Mouse (Mus musculus): ENCODE results near the gene Fbxl4. TPM values are rescaled to one million over a fixed set of nuclear protein-coding genes. Genes with fewer than 3 reads are reported as not detected.
A peak's percentile ranks its signal among the peaks of the same experiment; 100 is the strongest.
"Not testable (repeated sequence)": the region's sequence is repeated elsewhere in the genome, so short reads cannot be mapped to it uniquely, and the experiment has no call there.

Fbxl4 gene
- polyA plus RNA-seq (2015; fragmentation: Nextera tagmentation; extraction: Ambion mirVana) = 13.2 and 13.5 TPM in 2 replicates

GRCm38 (mm10) chr4:22357266-22357930, at the start of gene Fbxl4:
TSS of gene Fbxl4 (plus strand) at chr4:22357543.
- Histone ChIP-seq H3K9me3 (0 out of 2 replicates have a peak, but pooled peaks cover 5% of the 10 kb centered on the region), H3K4me3 (peak within 1 kb of the TSS; percentile 76), H3K27me3 (no peaks in the 10 kb centered on the region), H3K9ac (peak within 1 kb of the TSS; percentile 88), H3K4me2 (peak within 1 kb of the TSS; percentile 66), H3K36me3 (no peaks in the 10 kb centered on the region), H3K27ac (peak within 1 kb of the TSS; percentile 94), H3K4me1 (replicated peaks) (peaks cover 16% of the 10 kb centered on the region)
- under 1% methylated on average over 54 of the region's 62 CpGs for WGBS
- ATAC-seq (ENCODE audit: low FRiP score) = peak; percentile 97

GRCm38 (mm10) chr4:22314564-22314963, 42.8 kb upstream of the Fbxl4 start:
- Histone ChIP-seq H3K36me3 (no peaks in the 10 kb centered on the region), H3K27me3 (no peaks in the 10 kb centered on the region), H3K4me3 (no peak overlapping the region), H3K4me2 (no peak overlapping the region), H3K9ac (no peak overlapping the region), H3K27ac (no peak overlapping the region), H3K4me1 (replicated peaks) (no peaks in the 10 kb centered on the region), H3K9me3 (no peaks in the 10 kb centered on the region)
- ATAC-seq (ENCODE audit: low FRiP score) = no peak
- WGBS = 87% methylated on average over 3 of the region's 3 CpGs

- H3K36me3 ChIP-seq = no peaks in the 10 kb centered on the region
- ATAC-seq (ENCODE audit: low FRiP score) = no peak
- no peaks in the 10 kb centered on the region for H3K27me3 ChIP-seq
- no peak overlapping the region for H3K4me3 ChIP-seq
- H3K4me2 ChIP-seq = no peak overlapping the region
- H3K4me1 ChIP-seq (replicated peaks) = no peaks in the 10 kb centered on the region
- H3K9me3 ChIP-seq = no peaks in the 10 kb centered on the region
- no peak overlapping the region for H3K9ac ChIP-seq
- no peak overlapping the region for H3K27ac ChIP-seq
- WGBS = 72% methylated on average over 8 of the region's 8 CpGs
Measured at GRCm38 (mm10) chr4:22342816-22343573, 14.3 kb upstream of the Fbxl4 start.

DNA sequence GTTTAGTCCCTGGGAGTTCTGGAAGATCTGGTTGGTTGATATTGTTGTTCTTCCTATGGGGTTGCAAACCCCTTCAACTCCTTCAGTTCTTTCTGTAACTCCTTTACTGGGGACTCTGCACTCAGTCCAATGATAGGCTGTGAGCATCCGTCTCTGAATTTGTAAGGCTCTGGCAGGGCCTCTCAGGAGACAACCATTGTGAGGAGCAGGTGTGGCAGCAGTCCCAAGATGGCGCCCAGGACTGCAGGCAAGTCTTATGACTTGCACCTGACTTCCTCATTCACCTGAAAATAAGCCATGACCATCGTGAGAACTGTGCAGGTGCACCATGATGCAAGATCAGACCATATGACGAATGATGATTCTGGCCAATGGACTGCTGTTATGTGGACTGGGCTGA, 8.3 kb upstream of the Fbxl4 start:
- not testable (repeated sequence) for H3K4me1 ChIP-seq (replicated peaks); H3K9me3 ChIP-seq; ATAC-seq (ENCODE audit: low FRiP score); H3K9ac ChIP-seq; H3K36me3 ChIP-seq; H3K4me3 ChIP-seq; H3K27me3 ChIP-seq; H3K4me2 ChIP-seq; H3K27ac ChIP-seq
- WGBS = 89% methylated on average over 4 of the region's 4 CpGs

DNA sequence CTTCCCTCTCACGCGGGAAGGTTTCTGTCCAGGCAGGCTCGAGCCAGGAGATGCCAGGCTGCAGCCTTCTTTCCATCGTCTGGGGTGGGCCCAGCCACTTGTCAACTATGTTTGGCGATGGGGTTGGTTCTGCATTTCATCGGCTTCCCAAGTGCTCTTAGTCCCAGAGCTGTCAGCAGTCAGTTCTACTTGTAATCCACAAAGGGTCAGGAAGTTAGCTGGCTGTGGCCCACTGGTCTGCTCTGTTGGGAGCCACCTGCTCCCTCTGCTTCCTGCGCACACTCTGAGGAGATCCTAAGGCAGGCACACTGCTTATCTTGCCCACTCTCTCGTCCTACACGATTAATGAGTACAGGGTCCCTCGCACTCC, 573 bp downstream of the Fbxl4 start:
- H3K27ac ChIP-seq = peak overlapping the region; percentile 94
- H3K27me3 ChIP-seq = no peaks in the 10 kb centered on the region
- H3K9ac ChIP-seq = peak overlapping the region; percentile 88
- H3K36me3 ChIP-seq = no peaks in the 10 kb centered on the region
- ATAC-seq (ENCODE audit: low FRiP score) = peak; percentile 75
- peaks cover 16% of the 10 kb centered on the region for H3K4me1 ChIP-seq (replicated peaks)
- H3K4me2 ChIP-seq = peak overlapping the region; percentile 66
- 6% methylated on average over 10 of the region's 10 CpGs for WGBS
- H3K9me3 ChIP-seq = 0 out of 2 replicates have a peak, but pooled peaks cover 5% of the 10 kb centered on the region
- peak overlapping the region; percentile 76 for H3K4me3 ChIP-seq

DNA sequence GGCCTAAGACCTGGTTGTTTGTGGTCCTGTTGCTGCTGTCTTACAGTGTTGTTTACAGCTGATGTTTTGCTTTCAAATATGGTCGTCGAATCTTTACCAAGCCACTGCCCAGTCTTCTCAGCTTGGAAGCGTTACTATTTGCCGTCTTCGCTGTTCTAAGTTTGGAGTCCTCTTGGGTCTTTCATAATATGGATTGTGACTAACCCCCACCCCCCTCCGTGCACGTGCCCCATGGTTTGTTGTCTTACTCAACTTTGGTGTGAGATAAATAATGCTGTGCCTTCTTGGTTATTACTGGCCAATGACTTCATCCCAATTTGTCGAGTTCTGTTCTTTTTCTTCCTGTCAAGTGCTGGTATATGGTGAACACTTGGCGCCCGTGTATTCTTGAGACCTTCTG, 1.1 kb downstream of the Fbxl4 start:
- Histone ChIP-seq H3K27ac (no peak overlapping the region), H3K9me3 (0 out of 2 replicates have a peak, but pooled peaks cover under 1% of the 10 kb centered on the region), H3K4me3 (peak overlapping the region; percentile 76), H3K36me3 (no peaks in the 10 kb centered on the region), H3K4me1 (replicated peaks) (peaks cover 16% of the 10 kb centered on the region), H3K27me3 (no peaks in the 10 kb centered on the region), H3K4me2 (peak overlapping the region; percentile 66), H3K9ac (peak overlapping the region; percentile 88; the same call in 1 of the 2 replicates)
- 85% methylated on average over 10 of the region's 10 CpGs for WGBS
- ATAC-seq (ENCODE audit: low FRiP score) = no peak

DNA sequence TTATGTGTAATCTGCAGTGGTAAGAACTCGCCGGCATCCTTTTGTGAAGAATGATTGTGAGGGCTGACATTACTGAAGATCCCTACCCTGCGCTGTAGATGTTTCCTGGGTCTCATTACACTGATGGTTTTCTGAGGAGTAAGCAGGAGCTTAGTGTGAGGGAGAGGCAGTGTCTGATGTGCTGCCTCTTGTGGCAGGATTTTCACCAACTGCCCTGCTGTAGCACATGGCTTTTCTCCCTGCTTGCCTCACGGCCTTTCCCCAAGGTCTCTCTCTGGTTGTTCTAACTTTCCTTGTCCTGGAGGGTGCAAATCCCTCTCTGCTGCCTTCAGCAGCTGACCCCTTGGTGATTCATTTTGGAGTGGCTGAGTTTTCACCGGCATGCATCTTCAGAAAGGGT, 10.0 kb downstream of the Fbxl4 start:
- Histone ChIP-seq H3K4me2 (no peak overlapping the region), H3K27me3 (no peaks in the 10 kb centered on the region), H3K4me1 (replicated peaks) (no peaks in the 10 kb centered on the region), H3K9me3 (no peaks in the 10 kb centered on the region), H3K27ac (no peak overlapping the region), H3K36me3 (no peaks in the 10 kb centered on the region), H3K9ac (no peak overlapping the region), H3K4me3 (no peak overlapping the region)
- ATAC-seq (ENCODE audit: low FRiP score) = no peak
- WGBS = 56% methylated on average over 5 of the region's 5 CpGs

DNA sequence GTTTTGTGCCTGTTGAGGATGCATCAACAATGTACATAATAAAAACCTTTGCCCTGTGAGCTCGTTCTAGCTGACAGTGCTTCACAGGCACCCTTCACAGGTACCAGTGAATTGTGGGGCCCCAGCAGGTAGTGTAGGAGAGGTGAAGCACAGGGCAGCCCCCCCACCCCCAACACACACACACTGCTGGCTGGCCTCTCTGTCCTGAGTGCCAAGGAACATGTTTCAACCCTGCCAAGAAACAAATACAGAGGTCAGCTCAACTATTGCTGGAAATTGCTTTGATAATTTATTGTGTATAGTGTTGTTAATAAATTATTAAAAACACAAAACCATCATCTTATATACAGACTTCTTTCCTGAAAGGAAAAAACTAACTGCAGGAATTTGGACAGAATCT, 21.2 kb downstream of the Fbxl4 start:
- 61% methylated on average over 1 of the region's 1 CpGs for WGBS
- H3K4me2 ChIP-seq = no peak overlapping the region
- H3K4me3 ChIP-seq = no peak overlapping the region
- 0 out of 2 replicates have a peak, but pooled peaks cover 8% of the 10 kb centered on the region for H3K4me1 ChIP-seq (replicated peaks)
- no peak for ATAC-seq (ENCODE audit: low FRiP score)
- no peak overlapping the region for H3K27ac ChIP-seq
- no peaks in the 10 kb centered on the region for H3K9me3 ChIP-seq
- peaks cover 3% of the 10 kb centered on the region for H3K36me3 ChIP-seq
- H3K9ac ChIP-seq = no peak overlapping the region
- no peaks in the 10 kb centered on the region for H3K27me3 ChIP-seq

DNA sequence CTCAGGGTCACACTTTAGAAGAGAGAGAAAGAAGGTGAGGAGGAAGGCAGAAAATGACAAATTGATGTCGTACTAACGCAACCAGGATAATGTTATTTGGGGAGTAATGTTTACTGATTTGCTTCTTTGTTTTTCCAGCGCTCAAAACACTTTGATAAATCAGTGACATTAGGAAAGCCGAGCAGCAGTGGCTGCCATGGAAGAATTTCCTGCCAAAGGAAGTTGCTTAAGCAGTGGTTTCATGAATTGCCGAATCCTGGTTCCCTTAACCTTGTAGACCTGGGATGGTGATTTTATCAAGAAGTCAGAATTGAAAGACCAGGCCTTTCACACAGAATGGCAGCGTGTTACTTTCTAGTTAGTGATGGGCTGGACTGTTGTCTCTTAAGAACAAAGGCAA, 23.3 kb downstream of the Fbxl4 start:
- H3K4me1 ChIP-seq (replicated peaks) = 0 out of 2 replicates have a peak, but pooled peaks cover 8% of the 10 kb centered on the region
- WGBS = 77% methylated on average over 6 of the region's 6 CpGs
- H3K9ac ChIP-seq = no peak overlapping the region
- no peak overlapping the region for H3K4me2 ChIP-seq
- ATAC-seq (ENCODE audit: low FRiP score) = no peak
- no peaks in the 10 kb centered on the region for H3K9me3 ChIP-seq
- H3K27me3 ChIP-seq = no peaks in the 10 kb centered on the region
- H3K27ac ChIP-seq = no peak overlapping the region
- peaks cover 5% of the 10 kb centered on the region for H3K36me3 ChIP-seq
- H3K4me3 ChIP-seq = no peak overlapping the region

DNA sequence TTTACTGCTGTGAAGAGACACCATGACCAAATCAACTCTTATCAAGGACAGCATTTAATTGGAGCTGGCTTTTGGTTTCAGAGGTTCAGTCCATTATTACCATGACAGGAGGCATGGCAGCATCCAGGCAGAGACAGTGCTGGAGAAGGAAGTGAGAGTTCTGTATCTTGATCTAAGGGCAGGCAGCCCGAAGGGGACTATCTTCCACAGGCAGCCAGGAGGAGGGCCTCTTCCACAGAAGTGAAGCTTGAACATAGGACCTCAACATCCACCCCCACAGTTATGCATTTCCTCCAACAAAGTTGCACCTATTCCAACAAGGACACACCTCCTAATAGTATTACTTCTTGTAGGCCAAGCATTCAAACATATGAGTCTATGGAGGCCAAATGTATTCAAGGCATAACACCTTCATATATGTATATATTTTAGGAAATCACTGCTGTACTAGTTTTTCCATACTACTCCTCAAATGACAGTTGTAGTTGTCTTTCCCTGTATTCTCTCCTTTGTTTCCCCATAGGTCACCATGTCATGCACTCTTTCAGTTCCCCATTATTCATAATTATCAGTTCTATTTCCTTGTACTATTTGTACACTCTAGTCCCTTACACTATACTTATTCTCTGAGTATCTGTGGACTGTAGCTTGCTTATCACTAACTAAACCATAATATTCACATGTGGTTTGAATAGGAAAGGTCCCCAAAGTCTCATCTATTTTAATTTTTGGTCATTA, 26.4 kb downstream of the Fbxl4 start:
- Histone ChIP-seq H3K27ac (no peak overlapping the region), H3K4me2 (no peak overlapping the region), H3K27me3 (no peaks in the 10 kb centered on the region), H3K4me1 (replicated peaks) (0 out of 2 replicates have a peak, but pooled peaks cover 5% of the 10 kb centered on the region), H3K9ac (no peak overlapping the region), H3K36me3 (peaks cover 5% of the 10 kb centered on the region; the same call in 1 of the 2 replicates), H3K9me3 (no peaks in the 10 kb centered on the region), H3K4me3 (no peak overlapping the region)
- WGBS = 88% methylated on average over 1 of the region's 1 CpGs
- ATAC-seq (ENCODE audit: low FRiP score) = no peak

- 0 out of 2 replicates have a peak, but pooled peaks have one; percentile 43 for ATAC-seq (ENCODE audit: low FRiP score)
- Histone ChIP-seq H3K4me3 (no peak overlapping the region), H3K27me3 (no peaks in the 10 kb centered on the region), H3K9me3 (no peaks in the 10 kb centered on the region), H3K27ac (no peak overlapping the region), H3K4me2 (no peak overlapping the region), H3K36me3 (no peaks in the 10 kb centered on the region), H3K9ac (no peak overlapping the region), H3K4me1 (replicated peaks) (peaks cover 16% of the 10 kb centered on the region)
- WGBS = 47% methylated on average over 7 of the region's 7 CpGs
Measured at GRCm38 (mm10) chr4:22390045-22390444, 32.7 kb downstream of the Fbxl4 start.
